Mouse (Mus musculus): Measurements from ENCODE around the gene Spns3.

DNA sequence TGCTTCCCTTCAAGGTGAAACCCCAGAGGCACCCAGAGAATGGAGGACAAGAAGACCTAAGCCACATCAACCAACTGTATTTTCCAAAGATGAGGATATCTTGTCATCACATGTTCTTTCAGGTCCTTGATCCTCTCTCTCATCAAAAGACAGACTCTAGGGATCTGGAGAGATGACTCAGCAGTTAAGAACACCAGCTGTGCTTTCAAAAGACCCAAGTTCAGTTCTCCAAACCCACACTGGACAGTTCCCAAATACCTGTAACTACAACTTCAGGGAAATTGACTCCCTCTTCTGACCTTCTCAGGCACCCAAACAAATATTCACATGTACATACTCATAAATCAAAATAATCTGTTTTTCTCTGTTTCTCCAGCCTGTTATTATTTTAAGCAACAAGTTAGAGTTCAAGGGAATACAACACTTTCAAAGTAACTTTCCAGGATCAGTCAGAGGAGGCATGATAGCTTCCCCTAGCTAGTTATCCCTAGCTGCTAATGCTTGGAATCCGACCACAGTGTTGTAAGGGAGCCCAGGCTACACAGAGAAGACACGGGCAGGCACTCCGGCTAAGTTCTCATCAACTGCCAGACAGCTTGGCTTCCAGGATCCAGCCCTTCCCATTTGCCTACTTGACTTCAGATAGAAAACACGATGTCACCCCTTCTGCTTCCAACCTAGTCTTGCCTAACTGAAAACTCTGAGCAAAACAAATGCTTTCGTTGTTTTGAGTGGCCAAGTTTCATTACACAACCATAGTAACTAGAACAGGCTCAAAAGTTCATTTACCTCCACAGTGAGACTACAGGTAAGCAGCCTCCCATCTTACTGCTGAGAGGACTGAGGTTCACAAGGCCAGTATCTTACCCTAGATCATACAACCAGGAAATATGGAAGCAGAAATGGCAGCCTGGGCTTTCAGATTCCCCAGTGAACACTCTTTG lies 28.4 kb downstream of the Spns3 start:
- no peak for TF ChIP-seq CTCF (IDR thresholded peaks at IDR 0.05; ENCODE audit: control insufficient read depth, insufficient read depth, low read length)
- no peak for TF ChIP-seq POLR2A (IDR thresholded peaks at IDR 0.05; ENCODE audit: borderline replicate concordance, control insufficient read depth, low read depth, low read length)

Measured in bone marrow, adult 2 months (tissue).